Mouse (Mus musculus) CH12.LX (cell line): ENCODE data around the gene Magi2. TPM values are rescaled to one million over a fixed set of nuclear protein-coding genes. Genes with fewer than 3 reads are reported as not detected.

ENCODE experiments used
- DNase-seq: peaks from one replicate; pipeline ENCODE4 v3.0.0-alpha.2; 2013; ENCODE audit errors: extremely low read depth
- H3K27ac ChIP-seq: 2 replicates; pipeline ENCODE4 v1.5.1; 2012; ENCODE audit warnings: low read depth, mild to moderate bottlenecking, control low read depth, moderate library complexity; ENCODE audit not compliant: insufficient read depth
- H3K27me3 ChIP-seq: replicated peaks from 2 replicates; pipeline ENCODE3; 2012; ENCODE audit warnings: inconsistent platforms
- H3K36me3 ChIP-seq, 2 experiments: replicated peaks in 1 of 2; 2 replicates each; pipeline versions ENCODE3 to v1.6.1; 2012; ENCODE audit warnings: inconsistent platforms in 1 of 2, low read length in 1 of 2, mild to moderate bottlenecking in 1 of 2, mixed read lengths in 1 of 2, moderate library complexity in 1 of 2; ENCODE audit not compliant: control insufficient read depth in 1 of 2, insufficient read depth in 1 of 2
- H3K4me1 ChIP-seq, 2 experiments: 2 replicates each; pipeline ENCODE4 v1.6.1; 2012; ENCODE audit warnings: inconsistent platforms in 1 of 2, moderate library complexity in 1 of 2; ENCODE audit not compliant: insufficient read depth in 2 of 2, control insufficient read depth in 1 of 2
- H3K4me2 ChIP-seq: 2 replicates; pipeline ENCODE4 v1.6.1; 2012; ENCODE audit warnings: low read depth, mild to moderate bottlenecking, control low read depth; ENCODE audit not compliant: poor library complexity, insufficient read depth, severe bottlenecking
- H3K4me3 ChIP-seq, 3 experiments: fragments of 150-350 bp in 1 of 3; sonication (generic) in 1 of 3; replicated peaks in 1 of 3; 2 replicates each; pipeline versions ENCODE3 to v1.5.1; 2011 to 2012; ENCODE audit warnings: low read depth in 2 of 3, low read length in 2 of 3, mild to moderate bottlenecking in 2 of 3, moderate library complexity in 2 of 3, control low read depth in 1 of 3, improper control_type of control experiment in 1 of 3, inconsistent platforms in 1 of 3, mixed read lengths in 1 of 3; ENCODE audit not compliant: poor library complexity in 1 of 3
- H3K79me2 ChIP-seq: replicated peaks from 2 replicates; pipeline ENCODE4 v1.6.1; 2012; ENCODE audit warnings: mild to moderate bottlenecking, moderate library complexity; ENCODE audit not compliant: control insufficient read depth, poor library complexity, insufficient read depth, severe bottlenecking; ENCODE audit errors: extremely low read depth
- H3K9ac ChIP-seq: 2 replicates; pipeline ENCODE4 v1.6.1; 2012; ENCODE audit warnings: low read depth, mild to moderate bottlenecking, control low read depth, moderate library complexity; ENCODE audit not compliant: insufficient read depth
- H3K9me3 ChIP-seq: replicated peaks from 2 replicates; pipeline ENCODE3; 2012; ENCODE audit warnings: low read length, inconsistent platforms, mixed read lengths
- CHD1 ChIP-seq: IDR thresholded peaks from 2 replicates; pipeline ENCODE4 v1.6.1; 2012; ENCODE audit warnings: low read depth, low read length, improper control_type of control experiment, inconsistent platforms
- CTCF ChIP-seq, 2 experiments: IDR thresholded peaks in 1 of 2; conservative IDR thresholded peaks in 1 of 2; 2 replicates each; pipeline ENCODE4 v1.5.1; 2011 to 2012; ENCODE audit warnings: low read depth in 2 of 2, low read length in 2 of 2, improper control_type of control experiment in 1 of 2, inconsistent platforms in 1 of 2, mild to moderate bottlenecking in 1 of 2, moderate library complexity in 1 of 2
- E2F4 ChIP-seq: IDR thresholded peaks from 2 replicates; pipeline ENCODE4 v1.6.1; 2011; ENCODE audit warnings: low read depth, low read length, improper control_type of control experiment; ENCODE audit not compliant: insufficient replicate concordance
- ELF1 ChIP-seq: IDR thresholded peaks from 2 replicates; pipeline ENCODE4 v1.6.1; 2014; ENCODE audit warnings: low read depth, mild to moderate bottlenecking, inconsistent platforms, low read length, improper control_type of control experiment
- ETS1 ChIP-seq: conservative IDR thresholded peaks from 2 replicates; pipeline ENCODE4 v1.6.1; 2012; ENCODE audit warnings: low read depth, mild to moderate bottlenecking, inconsistent platforms, low read length, improper control_type of control experiment, moderate library complexity
- HCFC1 ChIP-seq: IDR thresholded peaks from 2 replicates; pipeline ENCODE4 v1.6.1; 2012; ENCODE audit warnings: low read depth, mild to moderate bottlenecking, inconsistent platforms, low read length, improper control_type of control experiment
- JUN ChIP-seq: IDR thresholded peaks from 2 replicates; pipeline ENCODE4 v1.6.1; 2011; ENCODE audit warnings: low read depth, mild to moderate bottlenecking, low read length, improper control_type of control experiment, moderate library complexity; ENCODE audit not compliant: insufficient read depth
- KAT2A ChIP-seq: IDR thresholded peaks from 2 replicates; pipeline ENCODE4 v1.6.1; 2012; ENCODE audit warnings: low read length, improper control_type of control experiment, inconsistent platforms; ENCODE audit not compliant: insufficient replicate concordance
- MAX ChIP-seq: IDR thresholded peaks from 2 replicates; pipeline ENCODE4 v1.6.1; 2011; ENCODE audit warnings: low read length, improper control_type of control experiment
- MAZ ChIP-seq: IDR thresholded peaks from 2 replicates; pipeline ENCODE4 v1.6.1; 2012; ENCODE audit warnings: low read depth, mild to moderate bottlenecking, inconsistent platforms, low read length, improper control_type of control experiment, moderate library complexity
- MEF2A ChIP-seq: IDR thresholded peaks from 2 replicates; pipeline ENCODE4 v1.6.1; 2014; ENCODE audit warnings: low read depth, mild to moderate bottlenecking, inconsistent platforms, low read length, improper control_type of control experiment, borderline replicate concordance
- NELFE ChIP-seq: IDR thresholded peaks from 2 replicates; pipeline ENCODE4 v1.6.1; 2011; ENCODE audit warnings: low read depth, low read length, improper control_type of control experiment
- NRF1 ChIP-seq: IDR thresholded peaks from 2 replicates; pipeline ENCODE4 v1.6.1; 2014; ENCODE audit warnings: low read depth, mild to moderate bottlenecking, inconsistent platforms, low read length, improper control_type of control experiment, moderate library complexity
- POLR2AphosphoS2 ChIP-seq: IDR thresholded peaks from 2 replicates; pipeline ENCODE4 v1.6.1; 2011; ENCODE audit warnings: low read depth, low read length, improper control_type of control experiment
- RAD21 ChIP-seq: IDR thresholded peaks from 2 replicates; pipeline ENCODE4 v1.6.1; 2011; ENCODE audit warnings: low read depth, mild to moderate bottlenecking, low read length, improper control_type of control experiment, moderate library complexity
- RCOR1 ChIP-seq: conservative IDR thresholded peaks from 2 replicates; pipeline ENCODE4 v1.6.1; 2012; ENCODE audit warnings: low read depth, mild to moderate bottlenecking, inconsistent platforms, low read length, improper control_type of control experiment
- SIN3A ChIP-seq: IDR thresholded peaks from 2 replicates; pipeline ENCODE4 v1.6.1; 2012; ENCODE audit warnings: low read length, improper control_type of control experiment, inconsistent platforms
- SMC3 ChIP-seq: IDR thresholded peaks from 2 replicates; pipeline ENCODE4 v1.6.1; 2011; ENCODE audit warnings: low read depth, low read length, improper control_type of control experiment
- TBP ChIP-seq: conservative IDR thresholded peaks from 2 replicates; pipeline ENCODE4 v1.6.1; 2011; ENCODE audit warnings: low read depth, low read length, improper control_type of control experiment
- TCF12 ChIP-seq: IDR thresholded peaks from 2 replicates; pipeline ENCODE4 v1.6.1; 2014; ENCODE audit warnings: low read depth, mild to moderate bottlenecking, inconsistent platforms, low read length, improper control_type of control experiment
- UBTF ChIP-seq: IDR thresholded peaks from 2 replicates; pipeline ENCODE4 v1.6.1; 2012; ENCODE audit warnings: low read depth, mild to moderate bottlenecking, inconsistent platforms, low read length, improper control_type of control experiment, moderate library complexity
- USF1 ChIP-seq: IDR thresholded peaks from 2 replicates; pipeline ENCODE4 v1.6.1; 2014; ENCODE audit warnings: low read depth, mild to moderate bottlenecking, inconsistent platforms, low read length, improper control_type of control experiment
- USF2 ChIP-seq: conservative IDR thresholded peaks from 2 replicates; pipeline ENCODE4 v1.6.1; 2011; ENCODE audit warnings: low read depth, low read length, improper control_type of control experiment
- ZC3H11A ChIP-seq: IDR thresholded peaks from 2 replicates; pipeline ENCODE4 v1.6.1; 2012; ENCODE audit warnings: low read depth, mild to moderate bottlenecking, inconsistent platforms, low read length, improper control_type of control experiment
- dilution Hi-C: fragments of 300-500 bp; cut with MboI; formaldehyde crosslinking; loops from 2 replicates; pipeline ENCODE4 v1.14.3; 2020; ENCODE audit warnings: low sequenced_read_pairs; ENCODE audit not compliant: extremely low pct_unique_long_range_greater_than_20kb, extremely low pct_ligation_motif_present
- in situ Hi-C: fragments of 300-500 bp; cut with MboI; formaldehyde crosslinking; loops from 3 replicates; pipeline ENCODE4 v1.14.3; 2019; ENCODE audit warnings: low sequenced_read_pairs, low pct_ligation_motif_present, low pct_unique_long_range_greater_than_20kb, mixed read lengths
- polyA plus RNA-seq: library from polyadenylated mRNA; unstranded; fragments of >175 nt; gene quantifications from 2 replicates; pipeline ENCODE4 v1.2.1, GENCODE M21; 2012; ENCODE audit warnings: low read depth; ENCODE audit not compliant: insufficient read length
- total RNA-seq, 2 experiments: library from RNA; depleted of rRNA; stranded (reverse); fragments of 300-350 nt in 1 of 2; fragments of >200 nt in 1 of 2; gene quantifications; 2 replicates each; pipeline ENCODE4 v1.2.3; 2012 to 2014

Magi2 gene
- total and polyA plus RNA-seq, 3 experiments = 0.37 to 0.63 (median 0.42) TPM

- Histone ChIP-seq H3K27me3 (no peaks in the 10 kb centered on the region), H3K4me2 (no peak overlapping the region), H3K9me3 (peaks cover 19% of the 10 kb centered on the region), H3K27ac (no peak overlapping the region), H3K4me3 (no peak overlapping the region), H3K36me3 (no peaks in the 10 kb centered on the region), H3K79me2 (no peaks in the 10 kb centered on the region), H3K4me1 (no peaks in the 10 kb centered on the region), H3K9ac (no peak overlapping the region)
- no peak for DNase-seq
- dilution Hi-C loops = no loop called here
- no peak for TF ChIP-seq HCFC1
- in situ Hi-C loops = loop anchor here (25.0 kb wide), 1 partner anchor 205 kb away; no protein-coding TSS in a partner anchor
Observed at GRCm38 (mm10) chr5:20692230-20692629, 1465.4 kb downstream of the Magi2 start.

GRCm38 (mm10) chr5:20699116-20699515 is 1472.3 kb downstream of the Magi2 start:
- peaks cover 0 to 12% of the 10 kb centered on the region in 2 experiments; a peak in 2 of 4 replicates for H3K4me1 ChIP-seq
- H3K79me2 ChIP-seq = no peaks in the 10 kb centered on the region
- dilution Hi-C loops = no loop called here
- no peaks in the 10 kb centered on the region for H3K27me3 ChIP-seq
- H3K9ac ChIP-seq = no peak overlapping the region
- H3K36me3 ChIP-seq = no peaks in the 10 kb centered on the region
- in situ Hi-C loops = loop anchor here (25.0 kb wide), 1 partner anchor 212 kb away; no protein-coding TSS in a partner anchor
- H3K4me2 ChIP-seq = no peak overlapping the region
- peaks cover 5% of the 10 kb centered on the region for H3K9me3 ChIP-seq
- DNase-seq = no peak
- H3K27ac ChIP-seq = no peak overlapping the region
- no peak for TF ChIP-seq POLR2AphosphoS2
- TF ChIP-seq NRF1 = no peak
- TF ChIP-seq CHD1 = no peak
- no peak for TF ChIP-seq SIN3A
- TF ChIP-seq E2F4 = no peak
- TF ChIP-seq CTCF (conservative IDR thresholded peaks at IDR 0.05 in 1 of 2, IDR thresholded peaks at IDR 0.05 in 1 of 2; ENCODE audit: low read depth in 2 of 2, low read length in 2 of 2) = peak in 1 of 2 experiments; percentile 52; a peak in 2 of 4 replicates
- TF ChIP-seq MAZ = no peak
- TF ChIP-seq KAT2A = no peak
- TF ChIP-seq TCF12 = no peak
- no peak for TF ChIP-seq ELF1
- TF ChIP-seq USF2 = no peak
- peak; percentile 46 for TF ChIP-seq RAD21
- no peak for TF ChIP-seq RCOR1
- no peak for TF ChIP-seq TBP
- no peak for TF ChIP-seq JUN
- no peak for TF ChIP-seq NELFE
- TF ChIP-seq MEF2A = no peak
- no peak for TF ChIP-seq USF1
- peak; percentile 72 for TF ChIP-seq SMC3
- TF ChIP-seq UBTF = no peak
- no peak for TF ChIP-seq ZC3H11A
- no peak for TF ChIP-seq ETS1
- no peak for TF ChIP-seq MAX
- TF ChIP-seq, all 38 proteins: peak for 3
- no peak overlapping the region for H3K4me3 ChIP-seq
